Mouse (Mus musculus) embryonic stem cell, embryonic (primary cell): ENCODE data around the gene Krt83.

ENCODE experiments used
- CTCF ChIA-PET, 4 experiments: fragments of 300-600 bp in 2 of 4; fragments of 350-600 bp in 2 of 4; sonication (Branson Sonifier 250); formaldehyde crosslinking; loops; one replicate each; lab custom pipeline; 2022; ENCODE audit warnings: inconsistent platforms in 2 of 4; lab: Charles Lee
- POLR2A ChIA-PET, 4 experiments: fragments of 300-600 bp in 2 of 4; fragments of 350-600 bp in 2 of 4; sonication (Branson Sonifier 250); formaldehyde crosslinking; loops; one replicate each; lab custom pipeline; 2022; ENCODE audit warnings: antibody characterized with exemption in 4 of 4, inconsistent platforms in 1 of 4; lab: Charles Lee

Gene Krt83

DNA sequence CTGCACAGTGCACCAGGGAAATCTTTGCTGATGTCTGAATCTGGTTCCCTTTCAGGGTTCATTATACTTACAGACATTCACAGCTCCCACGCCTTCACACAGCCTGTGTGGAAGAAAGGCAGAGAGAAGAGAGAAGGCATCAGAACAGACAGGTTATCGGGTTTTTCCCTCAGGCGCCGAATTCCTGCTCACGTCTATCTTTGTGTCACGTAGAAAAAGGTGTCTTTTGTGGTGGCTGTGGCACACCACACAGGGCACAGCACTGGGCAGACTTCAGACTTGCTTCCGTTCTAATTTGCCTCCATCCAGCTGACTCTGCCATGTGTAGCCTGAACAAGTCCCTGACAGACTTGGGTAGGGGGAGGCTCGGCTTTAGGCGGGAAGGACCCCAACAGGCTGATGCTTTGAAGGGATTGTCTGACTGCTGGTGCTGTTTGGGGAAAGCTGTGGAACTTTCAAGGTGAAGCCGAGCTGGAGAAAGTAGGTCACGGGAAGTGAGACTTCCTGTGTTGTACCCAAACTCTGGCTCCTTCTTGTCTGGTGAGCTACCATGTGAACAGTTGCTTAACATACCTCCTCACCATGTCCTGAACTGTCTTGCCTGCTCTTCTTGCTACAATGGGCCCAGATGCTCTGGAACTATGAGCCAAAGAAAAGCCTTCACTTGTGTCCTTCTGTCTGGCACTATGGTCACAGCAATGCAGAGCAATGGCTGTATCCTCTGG, 5.2 kb downstream of the Krt83 start:
- ChIA-PET POLR2A (interaction anchor here in 1 of 4 experiments (0.6 kb wide), 1 partner anchor 140 kb away, joined by 11 read pairs; no protein-coding TSS in a partner anchor), CTCF (interaction anchor here in 1 of 4 experiments (2.0 kb wide), 1 partner anchor 11 kb away, joined by 5 read pairs; no protein-coding TSS in a partner anchor)

DNA sequence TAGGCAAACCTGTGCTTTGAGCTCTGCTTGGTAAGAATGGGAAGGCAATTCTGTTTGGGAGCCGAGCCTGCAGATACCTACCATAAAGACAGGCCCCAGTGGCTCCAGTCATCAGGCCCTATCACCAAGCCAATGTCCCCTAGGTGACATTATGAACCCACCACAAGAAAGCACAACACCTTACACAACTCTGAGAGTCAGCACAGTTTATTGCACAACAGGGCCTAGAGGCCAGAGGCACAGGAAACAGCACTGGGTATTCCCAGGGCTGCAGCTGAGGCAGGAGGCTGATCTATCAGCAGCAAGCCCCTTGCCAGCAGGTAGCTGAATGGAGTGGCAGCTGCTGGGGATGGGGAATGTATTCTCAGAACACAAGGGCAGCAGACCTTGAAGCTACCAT, 6.4 kb downstream of the Krt83 start:
- CTCF ChIA-PET: interaction anchor here in 2 of 4 experiments (0.6 to 2.0 kb wide), 2 partner anchors 12 to 494 kb away, joined by 5 read pairs; no protein-coding TSS in a partner anchor
- POLR2A ChIA-PET: no interaction called here

DNA sequence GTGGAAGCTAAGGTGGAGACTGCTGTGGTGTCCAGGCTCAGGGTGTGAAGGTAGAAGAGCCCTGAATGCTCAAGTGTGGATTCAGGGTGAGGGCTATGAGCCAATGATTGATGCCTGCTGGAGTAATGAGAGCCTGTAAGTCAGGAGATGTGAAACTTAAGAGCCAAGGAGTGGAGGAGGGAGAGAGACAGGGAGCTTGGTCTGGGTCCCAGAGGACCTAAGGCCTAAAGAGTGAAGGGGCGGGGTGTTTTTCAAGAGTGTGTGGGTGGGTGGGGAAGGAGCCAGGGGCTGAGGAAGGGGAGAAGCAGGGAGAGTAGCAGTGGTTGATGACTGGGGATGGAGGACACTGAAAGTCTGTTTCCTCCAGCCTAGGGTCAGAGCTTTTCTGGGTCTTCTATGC, 7.7 kb downstream of the Krt83 start:
- CTCF ChIA-PET: no interaction called here
- POLR2A ChIA-PET: interaction anchor here in 1 of 4 experiments (0.6 kb wide), 1 partner anchor 231 kb away, joined by 4 read pairs; no protein-coding TSS in a partner anchor

DNA sequence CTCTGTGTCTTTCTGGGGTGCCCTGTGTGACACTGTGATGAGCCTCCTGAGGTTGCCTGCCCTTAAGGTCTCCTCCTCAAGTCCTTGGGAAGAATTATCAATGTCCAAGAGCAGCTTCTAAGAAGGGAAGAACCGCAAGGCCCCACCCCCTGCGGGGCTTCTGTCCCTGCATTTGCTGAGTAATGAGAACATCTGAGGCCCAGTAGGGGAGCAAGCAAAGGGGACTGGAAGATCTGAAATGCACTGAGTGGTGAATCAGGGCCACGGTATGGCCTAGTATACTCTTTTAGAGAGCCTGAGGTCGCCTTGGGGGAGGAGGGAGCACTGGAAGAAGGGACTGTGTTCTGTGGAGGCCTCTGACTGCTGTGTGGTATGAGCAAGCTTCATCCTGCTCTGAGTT, 9.3 kb downstream of the Krt83 start:
- ChIA-PET CTCF (interaction anchor here in 1 of 4 experiments (0.5 kb wide), 1 partner anchor 61 kb away, joined by 3 read pairs; no protein-coding TSS in a partner anchor), POLR2A (no interaction called here)

DNA sequence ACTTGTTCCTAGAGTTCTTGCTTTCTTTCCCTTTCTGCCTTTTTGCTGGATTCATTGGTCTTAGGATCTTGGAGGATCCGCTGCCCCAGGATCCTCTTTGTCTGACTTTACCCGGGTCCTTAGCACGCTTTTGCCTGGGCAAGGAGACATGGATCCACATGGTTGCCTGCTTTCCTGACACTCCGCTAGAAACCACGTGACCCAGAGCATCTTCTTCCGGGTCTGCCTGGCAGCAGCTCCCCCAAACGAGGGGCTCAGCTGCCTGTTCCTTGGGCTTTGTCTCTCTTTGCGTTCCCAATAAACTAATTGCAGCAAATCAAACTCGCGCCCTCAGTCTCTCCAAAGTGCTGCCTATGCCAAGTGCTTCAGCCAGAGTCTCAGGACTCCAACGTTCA, 11.6 kb downstream of the Krt83 start:
- ChIA-PET POLR2A (interaction anchor here in 2 of 4 experiments (0.6 to 0.8 kb wide), 2 partner anchors 107 to 1337 kb away, joined by 3 to 5 read pairs; no protein-coding TSS in a partner anchor), CTCF (interaction anchor here in 3 of 4 experiments (0.5 to 1.6 kb wide), 7 partner anchors 37 to 505 kb away, joined by 3 to 5 read pairs (median 4); no protein-coding TSS in a partner anchor)

DNA sequence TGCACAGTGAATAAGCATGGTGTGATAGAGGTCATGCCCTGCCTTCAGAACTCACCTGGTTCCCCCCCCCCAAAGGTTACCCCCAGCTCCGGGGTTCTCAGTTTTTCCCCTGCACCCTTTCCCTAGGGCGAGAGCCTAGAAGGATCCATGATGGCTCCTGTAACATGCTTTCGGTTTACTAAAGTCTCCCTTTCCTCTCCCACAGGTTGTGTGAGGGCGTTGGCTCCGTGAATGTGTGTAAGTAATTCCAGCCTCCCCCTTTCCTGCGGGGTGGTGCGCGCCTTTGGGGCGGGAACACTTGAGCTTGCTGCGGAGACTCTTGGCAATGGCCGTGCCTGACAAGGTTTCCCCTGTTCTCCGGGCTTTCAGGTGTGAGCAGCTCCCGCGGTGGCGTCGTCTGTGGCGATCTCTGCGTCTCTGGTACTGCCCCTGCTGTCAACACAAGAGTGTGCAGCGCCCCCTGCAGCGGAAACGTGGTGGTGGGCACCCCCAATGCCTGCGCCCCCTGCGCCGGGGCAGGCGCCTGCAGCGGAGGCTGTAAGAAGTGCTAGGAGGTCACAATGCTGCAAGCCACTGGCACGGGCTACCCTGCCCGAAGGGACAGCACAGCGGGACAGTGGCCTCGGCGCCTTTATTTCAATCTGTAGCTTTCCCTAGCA, 12.2 kb downstream of the Krt83 start:
- POLR2A ChIA-PET: interaction anchor here in 2 of 4 experiments (0.5 to 0.8 kb wide), 5 partner anchors 13 to 136 kb away, joined by 3 read pairs; no protein-coding TSS in a partner anchor
- CTCF ChIA-PET: interaction anchor here in 3 of 4 experiments (0.5 to 1.6 kb wide), 15 partner anchors 18 to 505 kb away, joined by 3 to 8 read pairs (median 4); no protein-coding TSS in a partner anchor

DNA sequence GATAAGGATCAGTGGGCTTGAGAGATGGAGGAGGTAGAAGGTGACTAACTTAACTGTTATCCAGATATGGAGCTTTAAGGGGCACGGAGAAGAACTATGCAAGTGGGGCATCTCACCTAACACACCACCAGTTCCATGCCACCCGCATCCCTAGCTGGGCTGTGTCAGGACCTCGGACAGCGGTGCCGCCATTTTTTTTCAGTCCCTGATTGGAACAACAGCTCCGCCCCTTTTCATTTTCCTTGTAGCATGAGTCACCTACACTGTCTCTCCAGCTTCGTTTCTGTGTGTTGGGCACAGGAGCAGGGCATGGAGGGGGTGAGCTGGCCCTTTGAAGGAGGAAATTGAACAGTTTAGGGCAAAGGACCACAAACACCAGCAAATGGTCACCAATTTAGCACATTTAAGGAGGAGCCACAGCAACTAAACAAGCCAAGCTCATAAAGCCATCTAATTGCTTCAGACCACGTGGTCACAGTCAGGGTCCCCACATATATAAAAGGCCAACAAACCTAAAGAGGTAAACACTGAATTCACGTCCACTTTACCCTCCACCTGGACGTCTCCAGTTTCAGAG, 18.3 kb downstream of the Krt83 start, which contains the start of gene Krt86:
TSS of gene Krt86 (plus strand) at position 527 of the 577 bp plus-strand sequence.
- ChIA-PET CTCF (interaction anchor here in 2 of 4 experiments (0.8 to 1.6 kb wide), 13 partner anchors 14 to 512 kb away, joined by 3 to 10 read pairs (median 4); no protein-coding TSS in a partner anchor), POLR2A (interaction anchor here in 3 of 4 experiments (0.5 to 1.2 kb wide), 3 partner anchors 14 to 178 kb away, joined by 3 to 4 read pairs (median 4); no protein-coding TSS in a partner anchor)

DNA sequence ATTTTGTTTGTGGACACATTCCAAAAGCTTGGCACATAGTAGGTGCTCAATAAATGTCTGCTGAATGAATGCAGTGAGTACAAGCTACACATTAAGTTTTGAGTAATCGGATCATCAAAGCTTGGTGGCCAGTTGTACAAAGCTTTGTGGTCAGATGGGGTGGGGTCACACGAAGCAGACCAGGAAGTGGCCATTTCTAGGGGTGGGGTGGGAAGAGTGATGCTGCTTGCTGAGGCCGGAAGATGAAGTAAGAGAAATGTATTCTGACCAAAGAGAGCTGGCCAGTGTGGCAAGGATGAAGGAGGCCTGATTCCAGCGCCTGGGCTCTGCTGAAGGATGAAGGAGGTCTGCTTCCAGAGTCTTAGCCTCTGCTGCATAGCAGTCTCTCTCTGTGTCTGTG, 22.2 kb downstream of the Krt83 start:
- POLR2A ChIA-PET: no interaction called here
- CTCF ChIA-PET: interaction anchor here in 1 of 4 experiments (0.6 kb wide), 1 partner anchor 69 kb away, joined by 3 read pairs; no protein-coding TSS in a partner anchor

DNA sequence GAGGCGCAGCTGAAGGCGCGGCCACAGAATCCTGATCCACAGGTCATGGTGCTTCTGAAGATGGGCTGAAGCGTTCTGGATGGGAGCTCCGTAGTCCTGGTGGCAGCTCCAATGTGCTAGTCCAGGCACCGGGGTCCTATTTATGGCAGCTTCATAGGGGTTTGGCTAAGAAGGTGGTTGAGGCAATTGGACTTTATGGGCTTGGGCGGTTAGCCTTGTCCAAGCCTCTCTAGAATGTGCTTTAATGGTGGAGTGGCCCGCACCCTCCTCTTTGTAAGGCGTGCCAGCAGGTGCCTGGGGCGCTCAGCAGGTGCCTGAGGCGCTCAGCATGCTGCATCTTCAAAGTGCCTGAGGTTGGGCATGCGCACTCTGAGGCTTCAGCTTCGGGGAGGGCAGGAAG, 27.7 kb downstream of the Krt83 start, which contains the start of gene Krt81:
TSS of gene Krt81 (minus strand) at position 101 of the 400 bp plus-strand sequence.
- ChIA-PET CTCF (interaction anchor here in 2 of 4 experiments (1.3 to 1.7 kb wide), 4 partner anchors 11 to 136 kb away, joined by 3 to 7 read pairs (median 4); no protein-coding TSS in a partner anchor), POLR2A (interaction anchor here in 2 of 4 experiments (0.5 to 1.7 kb wide), 3 partner anchors 10 to 1259 kb away, joined by 3 to 8 read pairs (median 5); partner anchors contain the start of gene Calcoco1 (in 1 of the 2))

DNA sequence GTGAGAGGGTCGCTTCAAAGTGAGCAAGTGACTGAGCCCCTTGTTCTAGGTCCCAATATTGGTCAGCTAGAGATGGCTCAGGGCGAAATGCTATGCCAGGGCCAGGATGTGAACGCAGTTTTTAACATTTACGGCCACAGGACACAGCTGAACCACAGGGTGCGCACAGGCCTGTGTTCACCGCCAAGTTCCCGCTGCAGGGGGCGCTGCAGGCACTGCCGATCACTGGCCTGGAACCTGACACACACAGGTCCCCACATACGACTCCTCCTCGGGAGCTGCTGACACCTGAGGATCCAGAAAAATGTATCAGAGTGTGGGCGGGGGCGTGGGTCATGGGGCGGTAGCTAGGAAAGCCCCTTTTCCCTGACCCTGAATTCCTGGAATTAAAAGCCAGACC, 32.0 kb downstream of the Krt83 start:
- POLR2A ChIA-PET: interaction anchor here in 1 of 4 experiments (1.2 kb wide), 1 partner anchor 13 kb away, joined by 4 read pairs; no protein-coding TSS in a partner anchor

DNA sequence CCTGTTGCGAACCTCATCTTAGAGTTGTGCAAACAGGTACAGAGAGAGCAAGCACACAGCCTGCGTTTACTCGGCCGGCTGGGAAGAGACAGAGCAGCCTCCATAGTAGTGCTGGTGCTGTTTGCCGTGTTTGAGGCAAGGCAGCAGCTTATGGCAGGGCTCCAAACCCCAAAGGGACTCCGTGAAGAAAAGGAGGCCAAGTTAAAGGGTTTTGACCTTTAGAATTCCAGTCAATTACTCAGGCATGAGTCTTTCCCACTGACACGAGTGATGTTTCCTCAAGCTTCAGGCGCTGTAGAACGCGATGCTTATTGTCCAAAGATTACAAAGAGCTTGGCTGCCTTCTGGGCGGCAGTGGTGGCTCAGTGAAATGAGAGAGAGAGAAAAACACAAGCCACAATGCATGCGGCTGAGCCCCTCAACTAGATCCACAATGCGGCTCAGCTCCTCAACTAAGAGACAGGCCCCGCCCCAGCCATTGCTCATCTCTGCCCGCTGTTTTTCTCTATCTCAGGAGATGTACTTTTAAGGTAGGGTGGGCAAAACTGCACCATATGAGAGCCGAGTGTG, 32.9 kb downstream of the Krt83 start:
- CTCF ChIA-PET: interaction anchor here in 3 of 4 experiments (0.7 to 2.0 kb wide), 16 partner anchors 11 to 525 kb away, joined by 3 to 10 read pairs (median 4); partner anchors contain the start of genes Krt86 (in 1 of the 3), Krt87 (in 1 of the 3) and Krt88 (in 1 of the 3)
- POLR2A ChIA-PET: interaction anchor here in 1 of 4 experiments (1.2 kb wide), 1 partner anchor 14 kb away, joined by 4 read pairs; no protein-coding TSS in a partner anchor

More for the DNA sequence above, 32.0 kb downstream of the Krt83 start:
- CTCF ChIA-PET: interaction anchor here in 2 of 4 experiments (0.7 to 2.0 kb wide), 16 partner anchors 12 to 524 kb away, joined by 3 to 10 read pairs (median 4); partner anchors contain the start of genes Krt87 (in 1 of the 2) and Krt88 (in 1 of the 2)

DNA sequence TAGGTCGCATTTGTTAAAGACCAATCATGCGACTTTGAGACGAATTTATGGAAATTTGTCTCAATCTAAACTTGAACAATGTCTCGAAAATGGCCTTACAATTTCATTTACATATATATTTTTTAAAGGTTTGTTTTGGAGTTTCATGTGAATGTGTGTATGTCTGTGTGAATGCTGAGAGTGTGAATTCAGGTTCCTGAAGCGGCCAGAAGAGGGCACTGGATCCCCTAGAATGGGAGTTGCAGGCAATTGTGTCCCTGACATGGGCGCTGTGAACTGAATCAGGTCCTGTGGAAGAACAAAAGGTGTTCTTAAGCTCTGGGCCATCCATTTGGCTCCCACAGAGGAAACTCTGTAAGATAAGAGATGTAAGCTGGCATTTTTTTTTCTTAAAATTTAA, 35.4 kb downstream of the Krt83 start:
- POLR2A ChIA-PET: no interaction called here
- CTCF ChIA-PET: interaction anchor here in 1 of 4 experiments (2.0 kb wide), 1 partner anchor 528 kb away, joined by 6 read pairs; no protein-coding TSS in a partner anchor

DNA sequence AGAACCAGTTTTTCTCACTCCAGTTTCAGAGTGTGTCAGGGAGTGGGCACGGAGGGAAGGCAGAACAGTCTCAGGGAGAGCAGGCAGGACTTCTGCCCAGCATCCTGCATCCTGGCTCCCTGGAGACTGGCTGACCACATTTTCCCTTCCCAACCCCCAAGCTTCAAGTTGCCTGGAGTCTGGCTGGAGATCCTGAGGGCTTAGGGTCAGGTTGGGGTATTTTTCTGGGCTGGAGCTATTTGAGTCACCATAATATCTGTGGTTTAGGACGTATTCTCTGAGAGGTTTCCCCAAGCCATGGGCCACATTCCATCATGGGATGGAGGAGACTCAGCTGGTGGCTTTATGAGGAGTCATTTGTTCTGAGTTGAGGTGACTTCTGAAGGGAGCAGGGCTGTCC, 36.0 kb downstream of the Krt83 start:
- ChIA-PET POLR2A (no interaction called here), CTCF (interaction anchor here in 2 of 4 experiments (0.6 to 2.0 kb wide), 3 partner anchors 10 to 593 kb away, joined by 3 to 6 read pairs (median 3); no protein-coding TSS in a partner anchor)

DNA sequence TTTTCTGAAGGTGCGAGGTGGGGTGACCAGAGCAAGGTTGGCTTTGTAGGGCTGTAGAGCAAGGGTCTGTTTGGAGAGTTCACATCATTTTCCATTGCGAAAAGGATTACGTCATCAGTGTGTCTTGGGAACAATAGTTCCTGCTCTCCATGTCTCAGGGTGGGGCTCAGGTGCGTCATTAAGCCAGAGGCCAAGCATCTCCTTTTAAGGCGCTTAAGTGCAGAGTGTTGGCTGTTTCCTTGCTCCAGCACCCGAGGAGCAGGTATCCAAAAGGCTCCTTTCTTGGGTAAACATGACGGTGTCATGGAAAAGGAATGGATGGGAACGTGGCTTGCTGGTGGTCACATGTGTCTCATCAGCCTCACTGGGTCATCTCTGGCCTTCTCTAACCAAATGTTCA, 36.5 kb downstream of the Krt83 start:
- CTCF ChIA-PET: interaction anchor here in 2 of 4 experiments (0.6 to 2.0 kb wide), 3 partner anchors 10 to 593 kb away, joined by 3 to 6 read pairs (median 3); no protein-coding TSS in a partner anchor
- POLR2A ChIA-PET: no interaction called here

DNA sequence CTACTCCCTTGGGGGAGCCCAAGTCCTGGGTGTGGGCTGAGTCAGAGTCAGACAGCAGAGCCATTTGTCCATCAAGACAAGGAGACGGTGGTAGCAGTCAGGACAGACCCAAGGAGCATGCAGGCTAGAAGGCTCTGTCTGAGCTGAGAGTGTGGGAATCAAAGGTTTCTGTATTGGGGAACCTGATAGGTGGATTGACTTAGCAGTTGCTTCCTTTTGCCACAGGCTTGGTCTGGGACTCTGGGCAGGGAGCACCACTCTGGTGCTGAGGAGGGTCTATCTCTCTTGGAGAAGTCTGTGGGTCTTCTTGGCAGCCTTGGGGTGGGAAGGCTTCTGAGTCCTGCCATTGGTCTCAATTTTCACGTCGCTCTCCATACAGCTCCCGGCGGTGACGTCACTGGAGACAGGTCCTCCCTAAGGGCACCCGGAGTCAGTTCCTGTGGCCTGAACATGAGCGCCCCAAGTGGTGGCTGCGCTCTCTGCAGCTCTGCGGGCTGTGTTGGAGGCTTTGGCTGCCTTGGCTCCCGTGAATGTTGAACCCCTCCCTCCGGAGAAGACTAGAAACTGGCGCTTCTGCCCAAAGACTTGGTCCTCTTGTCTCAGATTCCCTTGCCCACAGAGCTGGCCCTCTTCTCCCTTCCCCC, 38.1 kb downstream of the Krt83 start:
- ChIA-PET POLR2A (interaction anchor here in 2 of 4 experiments (0.6 to 1.2 kb wide), 4 partner anchors 11 to 234 kb away, joined by 3 to 5 read pairs (median 3); partner anchors contain the start of genes Krt81 (in 1 of the 2) and Krt87 (in 1 of the 2)), CTCF (interaction anchor here (0.5 to 2.1 kb wide), 47 partner anchors 9 to 531 kb away, joined by 3 to 20 read pairs (median 4); partner anchors contain the start of genes Krt81 (in 1 of the 4), Krt86 (in 1 of the 4) and Krt87 (in 1 of the 4))

DNA sequence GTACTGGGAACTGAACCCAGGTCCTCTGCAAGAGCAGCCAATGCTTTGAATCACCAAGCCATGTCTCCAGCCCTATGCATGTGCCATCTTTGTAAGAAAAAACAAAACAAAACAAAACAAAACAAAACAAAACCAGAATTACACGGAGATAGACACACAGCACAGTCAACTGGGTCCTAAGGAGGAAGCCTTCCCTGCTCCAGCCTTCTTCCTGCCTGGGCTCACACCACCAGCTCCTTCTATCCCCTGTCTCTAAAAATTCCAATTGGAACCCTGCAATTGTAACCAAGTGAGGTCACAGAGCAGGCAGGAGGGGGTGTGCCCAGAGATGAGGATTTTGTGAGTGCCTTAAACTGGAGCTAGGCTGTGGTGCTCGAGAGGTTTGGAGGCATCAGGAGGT, 43.9 kb downstream of the Krt83 start, which contains the start of gene Krt88:
TSS of gene Krt88 (plus strand) at position 301 of the 400 bp plus-strand sequence.
- POLR2A ChIA-PET: interaction anchor here in 1 of 4 experiments (0.8 kb wide), 1 partner anchor 131 kb away, joined by 3 read pairs; no protein-coding TSS in a partner anchor
- CTCF ChIA-PET: interaction anchor here in 2 of 4 experiments (0.7 to 1.2 kb wide), 3 partner anchors 12 to 526 kb away, joined by 3 to 4 read pairs (median 3); no protein-coding TSS in a partner anchor
